Mouse (Mus musculus) C2C12 (cell line): Measurements from ENCODE around the gene Samd4b.

Experiments
- CTCF ChIP-seq: IDR thresholded peaks from one replicate; pipeline ENCODE4 v1.5.1; 2011; ENCODE audit not compliant: control insufficient read depth, insufficient read depth, insufficient read length
- USF1 ChIP-seq: IDR thresholded peaks from one replicate; pipeline ENCODE4 v1.6.1; 2011; ENCODE audit warnings: low read depth, mild to moderate bottlenecking, control low read depth, moderate library complexity

- no peak for TF ChIP-seq CTCF
- no peak for TF ChIP-seq USF1
Observed at GRCm38 (mm10) chr7:28585001-28585400, 12.9 kb downstream of the Samd4b start.
